Mouse (Mus musculus) liver, postnatal 0 days (tissue): ENCODE measurements at regions not wholly inside any gene's neighbourhood (a gene's known extent, or its start where the extent isn't known, plus 50 kb on each side); places are given as distances from the start of the nearest gene placed in this dataset.

Source experiments
- ATAC-seq: fragments of 200-750 bp; cut with Nextera tagmentation; 2 replicates; pipeline ENCODE4 v1.8.0; 2017; ENCODE audit warnings: mild to moderate bottlenecking, moderate library complexity
- DNase-seq: peaks from one replicate; pipeline ENCODE4 v3.0.0-alpha.2; 2016
- H3K27ac ChIP-seq: fragments of 300-500 bp; sonication (generic); 2 replicates; pipeline ENCODE4 v1.5.1; 2014; ENCODE audit warnings: antibody characterized with exemption, moderate library complexity, mild to moderate bottlenecking, low read depth
- H3K27me3 ChIP-seq: fragments of 300-500 bp; sonication (generic); 2 replicates; pipeline ENCODE4 v1.6.1; 2014; ENCODE audit warnings: low read length, control low read depth, mixed read lengths; ENCODE audit not compliant: insufficient read depth
- H3K36me3 ChIP-seq: fragments of 300-500 bp; sonication (generic); replicated peaks from 2 replicates; pipeline ENCODE4 v1.6.1; 2014; ENCODE audit warnings: mild to moderate bottlenecking, control low read depth, low read length, moderate library complexity, mixed read lengths; ENCODE audit not compliant: insufficient read depth
- H3K4me1 ChIP-seq: fragments of 300-500 bp; sonication (generic); 2 replicates; pipeline ENCODE4 v1.6.1; 2014; ENCODE audit warnings: antibody characterized with exemption, mild to moderate bottlenecking, control low read depth; ENCODE audit not compliant: insufficient read depth
- H3K4me2 ChIP-seq: fragments of 300-500 bp; sonication (generic); 2 replicates; pipeline ENCODE4 v1.6.1; 2014; ENCODE audit warnings: low read depth, mild to moderate bottlenecking, low read length, moderate library complexity, mixed read lengths
- H3K4me3 ChIP-seq: fragments of 300-500 bp; sonication (generic); 2 replicates; pipeline ENCODE4 v1.5.1; 2014; ENCODE audit warnings: low read depth, low read length
- H3K9ac ChIP-seq: fragments of 300-500 bp; sonication (generic); replicated peaks from 2 replicates; pipeline ENCODE4 v1.6.1; 2014; ENCODE audit warnings: mild to moderate bottlenecking, moderate library complexity
- H3K9me3 ChIP-seq: fragments of 300-500 bp; sonication (generic); 2 replicates; pipeline ENCODE4 v1.6.1; 2016; ENCODE audit warnings: mild to moderate bottlenecking, control low read depth, low read length, mixed read lengths
- CTCF ChIP-seq: sonication (generic); IDR thresholded peaks from 2 replicates; pipeline ENCODE4 v1.5.1; 2016; ENCODE audit warnings: antibody characterized with exemption, low read depth
- EP300 ChIP-seq: IDR thresholded peaks from 2 replicates; pipeline ENCODE4 v1.6.1; 2016; ENCODE audit warnings: antibody characterized with exemption, low read depth, mild to moderate bottlenecking
- WGBS: fragments of 180-500 bp; shearing (Covaris S2); extraction: QIAGEN DNeasy Blood & Tissue Kit; methylation state at CpG from one replicate; pipeline ENCODE4 v1.1.7; 2014; ENCODE audit not compliant: insufficient replicate concordance; 5-methylcytosine and 5-hydroxymethylcytosine counted together

DNA sequence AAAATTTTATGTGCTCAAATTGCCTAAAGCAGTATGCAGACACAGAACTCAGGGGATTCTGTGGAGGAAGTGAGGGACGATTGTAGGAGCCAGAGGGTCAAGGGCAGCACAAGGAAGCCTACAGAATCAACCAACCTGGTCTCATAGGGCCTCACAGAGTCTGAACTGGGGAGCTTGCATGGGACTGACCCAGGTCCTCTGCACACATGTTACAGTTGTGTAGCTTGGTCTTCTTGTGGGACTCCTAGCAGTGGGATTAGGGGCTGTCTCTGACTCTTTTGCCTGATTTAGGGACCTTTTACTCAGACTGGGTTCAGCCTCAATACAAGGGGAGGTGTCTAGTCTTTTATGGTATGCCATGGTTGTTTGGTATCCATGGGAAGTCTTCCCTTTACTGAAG, 60.2 kb upstream of the Mtpn start:
- 36% methylated on average over 1 of the region's 1 CpGs for WGBS
- H3K4me3 ChIP-seq, result no peak overlapping the region
- no peak for TF ChIP-seq EP300
- TF ChIP-seq CTCF, result no peak
- no peak overlapping the region for H3K27ac ChIP-seq
- ATAC-seq (no peak), DNase-seq (no peak)
- no peaks in the 10 kb centered on the region for H3K4me1 ChIP-seq
- H3K36me3 ChIP-seq, result no peaks in the 10 kb centered on the region
- no peak overlapping the region for H3K9ac ChIP-seq
- H3K27me3 ChIP-seq, result no peaks in the 10 kb centered on the region
- H3K9me3 ChIP-seq, result no peaks in the 10 kb centered on the region
- H3K4me2 ChIP-seq, result no peak overlapping the region

DNA sequence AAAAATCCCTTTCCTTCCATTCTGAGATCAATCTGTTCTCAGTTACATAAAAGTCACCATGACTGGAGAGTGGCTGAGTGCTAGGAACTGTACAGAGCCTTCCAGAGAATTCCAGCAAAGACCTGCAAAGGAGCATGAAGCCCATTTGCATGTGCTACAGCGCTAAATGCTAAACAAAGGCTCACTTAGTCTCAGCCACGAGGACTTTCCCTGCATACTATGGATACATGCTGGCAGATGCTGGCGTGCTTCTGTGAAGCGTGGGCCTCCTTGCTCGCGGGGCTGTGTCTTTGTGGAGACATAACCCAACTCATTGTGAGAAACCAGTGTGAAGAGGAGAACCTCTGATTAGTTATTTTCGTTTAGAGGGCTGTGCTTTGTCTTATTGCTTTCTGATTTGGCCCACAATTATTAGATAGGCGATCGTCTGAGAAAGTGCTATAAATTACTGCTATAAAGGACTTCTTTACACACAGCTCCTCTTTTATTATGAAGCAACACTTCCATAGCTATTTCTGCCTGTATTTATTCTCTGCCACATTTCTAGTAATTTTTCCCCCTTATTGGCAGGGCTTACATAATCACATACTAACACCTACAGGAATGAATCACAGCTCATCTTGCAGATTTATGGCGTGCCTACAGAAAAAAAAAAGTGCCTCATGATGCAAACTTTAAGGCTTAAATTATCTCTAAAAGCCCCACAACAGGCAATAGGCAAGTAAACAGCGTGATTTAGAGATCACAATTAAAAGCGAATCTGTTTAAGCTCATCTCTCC, 58.9 kb upstream of the Mtpn start:
- no peak overlapping the region for H3K9ac ChIP-seq
- no peaks in the 10 kb centered on the region for H3K36me3 ChIP-seq
- ATAC-seq (no peak), DNase-seq (no peak)
- H3K27me3 ChIP-seq, result no peaks in the 10 kb centered on the region
- WGBS, result 74% methylated on average over 12 of the region's 12 CpGs
- no peak overlapping the region for H3K27ac ChIP-seq
- no peak overlapping the region for H3K4me2 ChIP-seq
- TF ChIP-seq EP300, result no peak
- no peak for TF ChIP-seq CTCF
- H3K4me3 ChIP-seq, result no peak overlapping the region
- H3K9me3 ChIP-seq, result no peaks in the 10 kb centered on the region
- H3K4me1 ChIP-seq, result no peaks in the 10 kb centered on the region

DNA sequence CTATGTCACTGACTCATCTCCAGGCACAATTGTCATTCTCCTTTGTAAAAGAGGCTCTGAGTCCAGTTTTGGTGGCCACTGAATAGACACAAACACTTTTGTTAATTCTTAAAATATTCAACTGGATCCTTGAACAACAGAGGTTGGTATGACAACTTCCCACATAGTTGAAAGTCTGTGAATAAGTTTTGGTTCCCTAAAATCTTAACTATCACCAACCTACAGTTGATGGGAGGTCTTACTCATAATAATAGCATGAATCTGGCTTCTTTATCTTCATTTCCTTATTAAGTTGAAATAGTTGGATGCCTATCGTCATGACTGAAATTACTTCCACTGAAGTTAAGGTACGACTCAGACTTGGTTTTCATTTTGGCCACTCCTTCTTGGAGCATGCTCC, 55.3 kb upstream of the Mtpn start:
- no peaks in the 10 kb centered on the region for H3K4me1 ChIP-seq
- ATAC-seq (no peak), DNase-seq (no peak)
- no peak overlapping the region for H3K4me2 ChIP-seq
- H3K36me3 ChIP-seq, result no peaks in the 10 kb centered on the region
- no peak overlapping the region for H3K4me3 ChIP-seq
- WGBS, result 75% methylated on average over 2 of the region's 2 CpGs
- no peaks in the 10 kb centered on the region for H3K27me3 ChIP-seq
- TF ChIP-seq EP300 (no peak), CTCF (no peak)
- H3K9me3 ChIP-seq, result no peaks in the 10 kb centered on the region
- H3K27ac ChIP-seq, result no peak overlapping the region
- no peak overlapping the region for H3K9ac ChIP-seq

- Histone ChIP-seq H3K9ac (no peak overlapping the region), H3K9me3 (no peaks in the 10 kb centered on the region), H3K4me3 (no peak overlapping the region), H3K27me3 (no peaks in the 10 kb centered on the region), H3K4me2 (no peak overlapping the region), H3K36me3 (no peaks in the 10 kb centered on the region), H3K4me1 (no peaks in the 10 kb centered on the region), H3K27ac (no peak overlapping the region)
- TF ChIP-seq EP300 (no peak), CTCF (no peak)
- 75% methylated on average over 3 of the region's 3 CpGs for WGBS
- ATAC-seq (no peak), DNase-seq (no peak)
These were observed 52.5 kb upstream of the Mtpn start for GRCm38 (mm10) chr6:35592234-35592633.
